Mouse (Mus musculus) heart, postnatal 0 days (tissue): ENCODE data around the gene Atp1a4. TPM values are rescaled to one million over a fixed set of nuclear protein-coding genes. Genes with fewer than 3 reads are reported as not detected.

ENCODE experiments used
- ATAC-seq: fragments of 200-750 bp; cut with Nextera tagmentation; 2 replicates; pipeline ENCODE4 v1.8.0; 2017; ENCODE audit warnings: low read depth, moderate number of reproducible peaks, moderate library complexity; ENCODE audit not compliant: insufficient read depth
- DNase-seq: peaks from one replicate; pipeline ENCODE4 v3.0.0-alpha.2; 2016; ENCODE audit warnings: low spot score
- H3K27ac ChIP-seq: fragments of 300-500 bp; sonication (generic); 2 replicates; pipeline ENCODE4 v1.5.1; 2014; ENCODE audit warnings: low read depth, mild to moderate bottlenecking
- H3K27me3 ChIP-seq: fragments of 300-500 bp; sonication (generic); 2 replicates; pipeline ENCODE4 v1.6.1; 2014; ENCODE audit warnings: low read length, mixed read lengths; ENCODE audit not compliant: control insufficient read depth, insufficient read depth
- H3K36me3 ChIP-seq: fragments of 300-500 bp; sonication (generic); replicated peaks from 2 replicates; pipeline ENCODE4 v1.6.1; 2014; ENCODE audit warnings: low read length, mixed read lengths; ENCODE audit not compliant: control insufficient read depth, insufficient read depth
- H3K4me1 ChIP-seq: fragments of 300-500 bp; sonication (generic); 2 replicates; pipeline ENCODE4 v1.6.1; 2014; ENCODE audit warnings: antibody characterized with exemption; ENCODE audit not compliant: control insufficient read depth, insufficient read depth
- H3K4me2 ChIP-seq: fragments of 300-500 bp; sonication (generic); 2 replicates; pipeline ENCODE4 v1.6.1; 2014; ENCODE audit warnings: low read depth, mild to moderate bottlenecking, low read length, moderate library complexity
- H3K4me3 ChIP-seq: fragments of 300-500 bp; sonication (generic); 2 replicates; pipeline ENCODE4 v1.5.1; 2014; ENCODE audit warnings: low read depth, low read length
- H3K9ac ChIP-seq: fragments of 300-500 bp; sonication (generic); replicated peaks from 2 replicates; pipeline ENCODE4 v1.6.1; 2014; ENCODE audit warnings: low read depth, low read length, mixed read lengths
- H3K9me3 ChIP-seq: fragments of 300-500 bp; sonication (generic); replicated peaks from 2 replicates; pipeline ENCODE4 v1.6.1; 2016; ENCODE audit warnings: low read length; ENCODE audit not compliant: control insufficient read depth
- CTCF ChIP-seq: IDR thresholded peaks from 2 replicates; pipeline ENCODE4 v1.5.1; 2016; ENCODE audit warnings: antibody characterized with exemption, control low read depth, low read depth
- EP300 ChIP-seq: IDR thresholded peaks from 2 replicates; pipeline ENCODE4 v1.6.1; 2016; ENCODE audit warnings: antibody characterized with exemption, low read depth
- WGBS: fragments of 180-500 bp; shearing (Covaris S2); extraction: QIAGEN DNeasy Blood & Tissue Kit; methylation state at CpG from one replicate; pipeline ENCODE4 v1.1.7; 2014; 5-methylcytosine and 5-hydroxymethylcytosine counted together
- polyA plus RNA-seq: library from polyadenylated mRNA; unstranded; fragments of >200 nt; fragmentation: Nextera tagmentation; extraction: Ambion mirVana; gene quantifications from 2 replicates; pipeline ENCODE4 v1.2.1, GENCODE M21; 2015
- total RNA-seq: library from RNA; depleted of rRNA; stranded (reverse); fragments of >200 nt; gene quantifications from 2 replicates; pipeline ENCODE4 v1.2.3, GENCODE M21; 2014; ENCODE audit warnings: low replicate concordance

Atp1a4 gene
- total and polyA plus RNA-seq, 2 experiments from 2014 or later = 0.07 TPM; not detected in 1

DNA sequence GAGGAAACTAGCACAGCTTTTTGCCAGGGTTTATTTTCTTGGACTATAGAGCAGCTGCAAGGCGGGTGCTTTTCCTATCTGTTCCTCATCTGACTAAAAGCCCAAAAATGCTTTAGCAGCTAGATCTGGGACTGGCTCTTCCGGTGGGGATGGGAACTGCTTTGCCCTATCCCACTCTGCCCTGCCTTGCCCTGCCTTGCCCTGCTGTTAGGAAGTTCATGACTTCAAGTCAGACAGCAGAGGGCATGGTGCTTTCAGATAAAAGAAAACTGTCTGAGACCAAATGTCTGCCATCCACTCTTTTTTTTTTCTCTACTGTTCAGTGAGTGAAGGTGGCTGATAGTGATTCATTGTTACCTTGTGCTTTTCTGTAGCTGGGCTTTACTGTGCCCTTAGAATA is 66.6 kb downstream of the Atp1a4 start:
- no peak overlapping the region for H3K27ac ChIP-seq
- H3K9ac ChIP-seq = no peak overlapping the region
- no peaks in the 10 kb centered on the region for H3K4me1 ChIP-seq
- WGBS = 80% methylated on average over 2 of the region's 2 CpGs
- DNase-seq (no peak), ATAC-seq (no peak)
- H3K4me3 ChIP-seq = no peak overlapping the region
- no peak overlapping the region for H3K4me2 ChIP-seq
- no peaks in the 10 kb centered on the region for H3K27me3 ChIP-seq
- no peaks in the 10 kb centered on the region for H3K9me3 ChIP-seq
- TF ChIP-seq CTCF = peak; percentile 6; the same call in 1 of the 2 replicates
- TF ChIP-seq EP300 = no peak
- peaks cover 87% of the 10 kb centered on the region for H3K36me3 ChIP-seq

DNA sequence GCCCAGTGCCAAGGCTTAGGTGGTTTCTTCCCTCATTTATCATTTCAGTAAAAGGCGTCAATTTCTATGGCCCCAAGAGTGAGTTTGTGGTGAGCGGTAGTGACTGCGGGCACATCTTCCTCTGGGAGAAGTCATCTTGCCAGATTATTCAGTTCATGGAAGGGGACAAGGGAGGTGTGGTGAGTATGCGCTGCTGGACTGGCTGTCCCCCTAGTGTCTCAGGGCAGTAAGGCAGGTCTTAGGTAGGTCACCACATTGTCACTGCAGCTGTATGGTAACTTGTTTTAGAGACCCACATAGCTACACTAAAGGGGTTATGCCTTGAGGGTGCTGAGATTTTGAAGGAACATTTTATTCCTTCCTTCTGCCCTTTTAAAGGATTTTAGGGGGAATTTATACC is 69.3 kb downstream of the Atp1a4 start:
- Histone ChIP-seq H3K4me3 (no peak overlapping the region), H3K27ac (no peak overlapping the region), H3K27me3 (no peaks in the 10 kb centered on the region), H3K36me3 (peaks cover 84% of the 10 kb centered on the region), H3K9ac (no peak overlapping the region), H3K9me3 (no peaks in the 10 kb centered on the region), H3K4me1 (no peaks in the 10 kb centered on the region), H3K4me2 (no peak overlapping the region)
- peak; percentile 62 for DNase-seq
- TF ChIP-seq EP300 (no peak), CTCF (peak; percentile 64)
- ATAC-seq = peak; percentile 75; the same call in 1 of the 2 replicates
- WGBS = 52% methylated on average over 4 of the region's 4 CpGs

DNA sequence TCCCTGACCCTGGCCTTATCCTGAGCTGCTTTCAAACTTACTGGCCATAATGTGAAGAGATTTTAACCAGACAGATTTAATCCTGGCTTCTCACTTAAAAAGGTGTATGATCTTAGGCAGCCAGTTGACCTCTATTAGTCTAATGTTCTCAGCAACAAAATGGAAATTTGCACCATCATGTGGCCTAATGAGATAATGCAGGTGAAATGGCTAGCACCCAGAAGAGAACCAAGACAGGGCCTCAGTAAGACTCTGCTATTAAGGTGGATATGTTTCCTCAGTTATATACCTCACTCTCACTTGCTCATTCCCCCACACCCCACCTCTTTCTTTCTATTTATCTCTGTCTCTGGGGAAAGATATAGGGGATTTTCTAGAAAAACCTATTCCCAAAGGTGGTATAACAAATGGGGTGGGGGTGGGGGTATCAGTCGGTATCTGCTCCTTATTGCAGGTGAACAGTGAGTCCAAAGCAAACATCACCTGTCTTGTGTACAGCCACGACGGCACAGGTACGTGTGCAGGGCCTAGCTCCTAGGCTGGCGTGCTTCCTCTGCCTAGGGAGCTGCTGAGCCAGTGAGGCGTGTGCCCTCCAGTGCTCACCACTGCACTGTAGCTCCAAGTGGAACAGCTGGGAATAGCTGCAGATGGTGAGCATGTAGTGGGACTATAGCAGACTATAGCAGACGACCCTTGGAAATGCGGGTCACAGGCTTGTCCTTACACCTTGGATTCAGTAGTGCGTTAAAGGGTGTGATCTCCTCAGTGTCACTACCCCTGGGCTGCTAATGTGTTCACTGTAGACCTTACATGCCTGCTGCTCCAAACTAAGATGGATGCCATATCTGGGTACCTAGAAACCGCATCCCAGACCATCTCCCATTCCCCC is 71.6 kb downstream of the Atp1a4 start:
- ATAC-seq (0 out of 2 replicates have a peak, but pooled peaks have one; percentile 20), DNase-seq (no peak)
- Histone ChIP-seq H3K27me3 (no peaks in the 10 kb centered on the region), H3K4me2 (no peak overlapping the region), H3K4me3 (no peak overlapping the region), H3K9me3 (no peaks in the 10 kb centered on the region), H3K27ac (no peak overlapping the region), H3K36me3 (peaks cover 82% of the 10 kb centered on the region), H3K9ac (no peak overlapping the region), H3K4me1 (no peaks in the 10 kb centered on the region)
- 94% methylated on average over 10 of the region's 10 CpGs for WGBS
- peak; percentile 37 for TF ChIP-seq CTCF
- no peak for TF ChIP-seq EP300

DNA sequence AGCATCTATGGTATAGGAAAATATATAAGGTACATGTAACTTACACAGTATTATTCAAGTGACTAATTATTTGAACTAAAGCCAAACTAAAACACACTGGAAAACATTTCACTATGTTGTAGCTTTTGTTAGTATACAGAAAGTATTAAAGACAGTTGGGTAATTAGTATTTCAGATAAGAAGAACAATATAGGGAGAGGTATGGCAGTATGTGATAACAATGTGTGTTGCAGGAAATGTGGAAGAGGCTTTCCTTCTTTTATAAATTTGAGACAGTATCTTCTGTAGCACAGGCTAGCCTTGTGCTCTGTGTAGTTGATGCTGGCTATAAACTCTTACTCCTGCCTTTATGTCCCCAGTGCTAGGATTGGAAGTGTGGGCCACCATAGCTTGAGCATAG is 74.3 kb downstream of the Atp1a4 start:
- H3K9ac ChIP-seq = no peak overlapping the region
- no peak overlapping the region for H3K27ac ChIP-seq
- H3K4me3 ChIP-seq = no peak overlapping the region
- TF ChIP-seq EP300 (no peak), CTCF (no peak)
- H3K27me3 ChIP-seq = no peaks in the 10 kb centered on the region
- DNase-seq (no peak), ATAC-seq (no peak)
- H3K4me2 ChIP-seq = no peak overlapping the region
- H3K9me3 ChIP-seq = no peaks in the 10 kb centered on the region
- H3K36me3 ChIP-seq = peaks cover 84% of the 10 kb centered on the region
- no peaks in the 10 kb centered on the region for H3K4me1 ChIP-seq

DNA sequence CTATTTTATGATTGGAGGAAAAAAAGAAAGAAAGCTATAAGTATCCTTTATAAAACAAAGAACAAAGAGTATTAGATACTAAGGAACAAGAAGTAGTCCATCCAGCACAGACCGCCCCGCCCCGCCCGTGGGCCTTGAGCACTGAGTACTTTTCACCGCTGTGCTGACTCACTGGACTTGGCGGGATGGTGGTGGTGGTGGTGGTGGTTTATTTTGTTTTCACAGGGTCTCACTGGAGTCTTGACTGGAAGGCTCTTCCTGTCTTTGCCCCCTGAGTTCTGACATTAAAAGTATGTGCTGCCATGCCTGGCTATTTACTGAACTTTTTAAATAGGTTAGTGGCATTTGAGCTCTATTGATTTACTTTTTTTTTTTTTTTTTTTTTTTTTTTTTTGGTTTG is 75.2 kb downstream of the Atp1a4 start:
- no peak overlapping the region for H3K4me3 ChIP-seq
- H3K36me3 ChIP-seq = peaks cover 81% of the 10 kb centered on the region
- H3K9me3 ChIP-seq = no peaks in the 10 kb centered on the region
- H3K4me1 ChIP-seq = no peaks in the 10 kb centered on the region
- WGBS = 96% methylated on average over 6 of the region's 6 CpGs
- no peak overlapping the region for H3K4me2 ChIP-seq
- no peak overlapping the region for H3K9ac ChIP-seq
- H3K27ac ChIP-seq = no peak overlapping the region
- no peak for ATAC-seq
- no peak for DNase-seq
- no peak for TF ChIP-seq EP300
- no peaks in the 10 kb centered on the region for H3K27me3 ChIP-seq

DNA sequence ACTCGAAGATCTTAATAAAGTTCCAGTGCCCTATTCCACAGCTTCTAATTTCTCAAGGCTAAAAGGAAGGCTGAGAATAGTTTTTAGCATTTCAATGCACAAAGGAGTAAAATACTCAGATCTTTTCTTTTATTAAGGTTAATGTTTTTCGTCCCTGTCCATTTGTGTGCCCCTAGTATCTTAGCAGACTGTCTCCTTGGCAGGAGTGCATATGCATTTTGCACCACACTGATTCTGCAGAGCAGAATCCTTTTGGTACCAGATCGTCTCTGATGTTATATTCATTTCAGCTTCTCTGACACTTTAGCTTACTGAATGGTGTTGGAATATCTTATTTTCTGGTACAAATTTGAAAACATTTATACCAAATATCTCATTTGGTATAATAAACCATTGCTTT is 76.4 kb downstream of the Atp1a4 start:
- Histone ChIP-seq H3K9me3 (no peaks in the 10 kb centered on the region), H3K4me1 (no peaks in the 10 kb centered on the region), H3K9ac (no peak overlapping the region), H3K4me3 (no peak overlapping the region), H3K27ac (no peak overlapping the region), H3K27me3 (no peaks in the 10 kb centered on the region), H3K4me2 (no peak overlapping the region), H3K36me3 (peaks cover 77% of the 10 kb centered on the region)
- no peak for TF ChIP-seq CTCF
- TF ChIP-seq EP300 = no peak
- ATAC-seq (no peak), DNase-seq (no peak)
- WGBS = 82% methylated on average over 3 of the region's 3 CpGs
